Mouse (Mus musculus) left cerebral cortex, adult 2 months (tissue): ENCODE results near the gene Actr1b. TPM values are rescaled to one million over a fixed set of nuclear protein-coding genes. Genes with fewer than 3 reads are reported as not detected.

ENCODE experiments used
- DNase-seq, 2 experiments: peaks; one replicate each; pipeline ENCODE4 v3.0.0; 2021 to 2022; ENCODE audit warnings: low spot score in 2 of 2, mixed read lengths in 1 of 2; ENCODE audit errors: extremely low spot score in 1 of 2
- H3K27ac ChIP-seq: fragments of 200-600 bp; 2 replicates; pipeline ENCODE4 v1.8.1; 2022
- H3K4me3 ChIP-seq: fragments of 200-600 bp; 2 replicates; pipeline ENCODE4 v1.8.1; 2022
- CTCF ChIP-seq: fragments of 200-600 bp; IDR thresholded peaks from 2 replicates; pipeline ENCODE4 v1.8.1; 2022; ENCODE audit warnings: antibody characterized with exemption, mild to moderate bottlenecking, moderate library complexity
- intact Hi-C: fragments of 180-260 bp; cut with DNase I; formaldehyde crosslinking; loops from one replicate; pipeline ENCODE4 v1.15.1; 2025
- total RNA-seq, 2 experiments: library from RNA; stranded (reverse); gene quantifications; 2 replicates each; pipeline ENCODE4 v1.2.3; 2021

Gene Actr1b
- total RNA-seq, 2 experiments from 2014 or later: 323 to 361 TPM

GRCm38 (mm10) chr1:36737300-36737699 lies 23.1 kb upstream of the Actr1b start:
- Histone ChIP-seq H3K4me3 (no peak overlapping the region), H3K27ac (no peak overlapping the region)
- DNase-seq: peak; percentile 77 to 84
- intact Hi-C loops: loop anchor here (1.0 to 10.0 kb wide), 2 partner anchors 513 to 668 kb away; no protein-coding TSS in a partner anchor
- peak; percentile 84 for TF ChIP-seq CTCF

GRCm38 (mm10) chr1:36724057-36724431 lies 9.8 kb upstream of the Actr1b start:
- DNase-seq: no peak
- H3K4me3 ChIP-seq: no peak overlapping the region
- intact Hi-C loops: no loop called here
- TF ChIP-seq CTCF: no peak
- no peak overlapping the region for H3K27ac ChIP-seq

GRCm38 (mm10) chr1:36723146-36724056 lies 9.2 kb upstream of the Actr1b start:
- no peak for DNase-seq
- intact Hi-C loops: no loop called here
- Histone ChIP-seq H3K4me3 (no peak overlapping the region), H3K27ac (no peak overlapping the region)
- TF ChIP-seq CTCF: no peak

DNA sequence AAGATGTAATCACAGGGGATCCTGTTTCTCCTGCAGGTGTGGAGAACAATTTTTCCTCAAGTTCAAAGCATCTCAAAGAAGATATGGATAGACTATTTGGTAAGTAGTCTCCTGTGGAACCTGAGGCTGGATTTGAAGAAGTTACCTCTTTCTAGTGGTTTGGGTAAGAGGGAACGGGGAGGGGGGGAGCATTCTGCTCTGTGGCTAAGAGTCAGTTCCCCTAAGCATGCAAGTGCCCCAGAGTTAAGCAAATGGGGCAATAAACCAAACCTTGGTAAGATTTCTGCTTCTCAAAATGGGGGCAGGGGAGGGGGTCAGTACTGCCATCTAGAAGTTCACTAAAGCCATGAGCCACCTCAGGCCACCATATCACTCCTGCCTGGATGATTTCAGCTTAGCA lies 4.6 kb upstream of the Actr1b start:
- DNase-seq: no peak
- Histone ChIP-seq H3K27ac (no peak overlapping the region), H3K4me3 (no peak overlapping the region)
- intact Hi-C loops: no loop called here
- TF ChIP-seq CTCF: no peak

DNA sequence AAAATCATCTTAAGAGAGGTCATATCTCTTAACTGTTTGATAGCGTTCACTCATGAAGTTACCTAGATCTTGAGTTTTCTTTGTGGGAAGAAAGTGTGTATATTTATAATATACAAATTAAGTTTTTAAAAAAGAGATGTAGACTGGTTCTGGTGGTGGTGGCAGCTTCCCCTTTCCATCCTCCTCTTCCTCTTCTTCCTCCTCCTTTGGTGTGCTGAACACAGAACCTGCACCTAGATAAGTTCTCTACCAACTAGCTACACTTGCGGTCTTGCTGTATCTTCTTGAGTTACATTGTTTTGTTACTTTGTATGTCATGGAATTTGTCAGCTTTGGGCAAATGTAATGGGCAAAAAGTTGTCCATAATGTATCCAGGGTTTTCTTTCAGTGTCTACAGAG lies 3.1 kb downstream of the Actr1b start:
- Histone ChIP-seq H3K4me3 (no peak overlapping the region), H3K27ac (no peak overlapping the region)
- no peak for DNase-seq
- intact Hi-C loops: no loop called here
- TF ChIP-seq CTCF: no peak

DNA sequence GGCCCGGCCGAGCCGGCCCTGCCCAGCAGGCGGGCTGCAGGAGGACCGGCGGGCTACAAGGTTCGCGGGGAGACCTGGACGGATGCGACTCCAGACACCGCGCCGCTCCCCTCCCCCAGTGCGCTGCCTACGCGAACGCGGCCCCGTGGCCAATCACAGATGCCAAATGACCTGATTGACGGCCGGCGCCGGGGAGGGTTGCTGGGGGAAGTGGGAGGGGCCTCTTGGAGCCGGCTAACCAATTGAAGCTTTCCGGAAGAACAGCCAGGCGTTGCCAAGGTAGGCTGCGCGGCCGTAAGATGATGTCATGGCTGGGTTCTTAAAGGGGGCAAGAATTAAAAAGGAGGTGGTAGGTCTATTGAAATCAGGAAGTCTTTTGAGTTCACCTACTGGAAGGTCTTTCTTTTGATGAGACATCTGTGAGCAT lies 4.4 kb downstream of the Actr1b start, which contains the start of gene 4933424G06Rik:
Gene 4933424G06Rik, plus strand, starts transcription at position 296 of the 427 bp plus-strand sequence.
- DNase-seq: peak; percentile 98
- no peak for TF ChIP-seq CTCF
- intact Hi-C loops: loop anchor here (2.0 to 5.0 kb wide), 3 partner anchors 15 to 232 kb away; partner anchors contain the start of gene Tmem131
- Histone ChIP-seq H3K4me3 (peak within 1 kb of the TSS; percentile 90), H3K27ac (peak within 1 kb of the TSS; percentile 89)

- Histone ChIP-seq H3K4me3 (peak overlapping the region; percentile 90), H3K27ac (peak overlapping the region; percentile 89)
- TF ChIP-seq CTCF: peak; percentile 44
- DNase-seq: no peak
- intact Hi-C loops: loop anchor here (2.0 to 5.0 kb wide), 3 partner anchors 14 to 233 kb away; partner anchors contain the start of gene Tmem131
Measured at GRCm38 (mm10) chr1:36709055-36709853, 5.0 kb downstream of the Actr1b start.

DNA sequence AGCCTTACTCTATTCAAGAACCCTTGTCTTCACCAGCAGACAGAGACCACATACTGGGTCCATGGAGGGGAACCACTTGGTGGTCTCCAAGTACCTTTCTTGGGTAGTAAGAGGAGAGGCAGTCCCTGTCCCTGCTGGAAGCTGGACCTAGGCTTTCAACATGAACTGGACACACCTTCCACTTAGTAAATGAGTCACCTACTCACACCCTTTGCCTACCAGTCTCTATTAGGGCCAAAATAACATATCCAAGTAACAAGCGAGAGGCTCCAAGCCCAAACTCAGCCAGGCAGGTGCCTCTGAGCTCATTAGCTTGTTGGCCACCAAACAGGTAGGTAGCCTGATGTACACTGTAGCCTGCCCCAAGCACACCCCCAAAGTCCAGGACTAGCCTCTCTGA lies 5.6 kb downstream of the Actr1b start:
- peak overlapping the region; percentile 90 for H3K4me3 ChIP-seq
- intact Hi-C loops: loop anchor here (2.0 to 5.0 kb wide), 3 partner anchors 14 to 234 kb away; partner anchors contain the start of gene Tmem131
- DNase-seq: no peak
- no peak for TF ChIP-seq CTCF
- H3K27ac ChIP-seq: peak overlapping the region; percentile 89

DNA sequence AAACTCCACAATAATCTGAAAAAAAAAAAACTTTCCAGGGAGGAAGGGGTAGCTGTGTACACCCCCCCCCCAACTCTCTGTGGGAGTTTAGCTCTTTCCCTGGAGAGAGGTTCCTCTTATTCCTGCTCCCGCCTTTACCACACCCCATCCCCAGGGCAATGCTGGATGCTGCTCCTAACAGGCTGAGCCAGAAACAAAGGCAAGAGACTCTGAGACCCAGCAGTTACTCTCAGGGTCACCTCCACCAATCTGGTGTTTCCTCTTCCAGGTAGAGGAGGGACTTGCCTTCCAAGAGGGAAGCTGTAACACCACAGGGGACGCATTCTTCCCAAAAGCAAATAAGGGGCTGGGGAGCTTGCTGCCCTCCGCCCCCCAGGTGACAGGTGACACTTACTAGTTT lies 6.4 kb downstream of the Actr1b start:
- peak overlapping the region; percentile 90; the same call in 1 of the 2 replicates for H3K4me3 ChIP-seq
- no peak for DNase-seq
- intact Hi-C loops: loop anchor here (2.0 to 5.0 kb wide), 3 partner anchors 13 to 235 kb away; partner anchors contain the start of gene Tmem131

DNA sequence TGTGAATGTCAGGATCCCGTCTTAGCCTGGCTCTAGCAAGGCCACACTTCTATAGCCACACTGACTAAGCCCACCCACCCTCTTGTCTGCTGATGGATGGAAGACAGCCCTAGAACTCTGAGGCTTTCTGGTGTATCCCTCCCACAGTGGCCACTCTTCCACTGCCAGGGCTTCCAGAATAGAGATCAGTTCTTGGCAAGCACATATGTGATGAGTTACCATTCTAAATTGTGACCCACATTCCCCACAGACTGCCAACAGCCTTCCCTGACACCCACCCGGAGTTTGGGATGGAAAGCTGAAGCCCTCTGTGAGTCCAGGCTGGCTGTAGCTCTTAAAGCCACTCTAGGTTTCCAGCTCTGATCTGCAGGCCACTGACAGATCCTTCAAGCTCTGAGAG lies 7.1 kb downstream of the Actr1b start:
- intact Hi-C loops: loop anchor here (5.0 kb wide), 1 partner anchor 235 kb away; the partner anchor contains the start of gene Tmem131
- no peak for TF ChIP-seq CTCF
- peak overlapping the region; percentile 19; the same call in 1 of the 2 replicates for H3K4me3 ChIP-seq
- H3K27ac ChIP-seq: peak overlapping the region; percentile 89; the same call in 1 of the 2 replicates
- DNase-seq: no peak

More for the DNA sequence above, 6.4 kb downstream of the Actr1b start:
- H3K27ac ChIP-seq: peak overlapping the region; percentile 89
- no peak for TF ChIP-seq CTCF

GRCm38 (mm10) chr1:36697030-36697429 lies 17.2 kb downstream of the Actr1b start:
- Histone ChIP-seq H3K27ac (no peak overlapping the region), H3K4me3 (no peak overlapping the region)
- TF ChIP-seq CTCF: no peak
- DNase-seq: no peak
- intact Hi-C loops: no loop called here
